Mouse (Mus musculus) left cerebral cortex, adult 2 months (tissue): ENCODE data around the gene Trmt10b. TPM values are rescaled to one million over a fixed set of nuclear protein-coding genes. Genes with fewer than 3 reads are reported as not detected.

Source experiments
- DNase-seq, 2 experiments: peaks; one replicate each; pipeline ENCODE4 v3.0.0; 2021 to 2022; ENCODE audit warnings: low spot score in 2 of 2, mixed read lengths in 1 of 2; ENCODE audit errors: extremely low spot score in 1 of 2
- H3K27ac ChIP-seq: fragments of 200-600 bp; 2 replicates; pipeline ENCODE4 v1.8.1; 2022
- H3K4me3 ChIP-seq: fragments of 200-600 bp; 2 replicates; pipeline ENCODE4 v1.8.1; 2022
- CTCF ChIP-seq: fragments of 200-600 bp; IDR thresholded peaks from 2 replicates; pipeline ENCODE4 v1.8.1; 2022; ENCODE audit warnings: antibody characterized with exemption, mild to moderate bottlenecking, moderate library complexity
- intact Hi-C: fragments of 180-260 bp; cut with DNase I; formaldehyde crosslinking; loops from one replicate; pipeline ENCODE4 v1.15.1; 2025
- total RNA-seq, 2 experiments: library from RNA; stranded (reverse); gene quantifications; 2 replicates each; pipeline ENCODE4 v1.2.3; 2021

Trmt10b gene
- total RNA-seq, 2 experiments from 2014 or later = 15.2 to 15.4 TPM

- intact Hi-C loops = loop anchor here (1.0 to 5.0 kb wide), 3 partner anchors 22 to 325 kb away; partner anchors contain the start of genes Polr1e and Slc25a51
- TF ChIP-seq CTCF = no peak
- H3K27ac ChIP-seq = peak within 1 kb of the TSS; percentile 91
- peak within 1 kb of the TSS; percentile 91 for H3K4me3 ChIP-seq
- DNase-seq = peak; percentile 52 to 58
These were observed 45.6 kb downstream of the Trmt10b start, which contains the start of gene Exosc3 for GRCm38 (mm10) chr4:45342286-45343155. Gene Exosc3, minus strand, starts transcription at chr4:45342732.

- no peak for DNase-seq
- intact Hi-C loops = no loop called here
- no peak overlapping the region for H3K4me3 ChIP-seq
- no peak overlapping the region for H3K27ac ChIP-seq
- TF ChIP-seq CTCF = no peak
These were observed 59.7 kb downstream of the Trmt10b start for GRCm38 (mm10) chr4:45356653-45357052.

Other genes with a start within 250 kb of the Trmt10b start
- gene Fbxo10, start 212.5 kb upstream of the Trmt10b start, total RNA-seq = 10 to 100 TPM; 33.1 to 34.8 TPM
- 10 to 100 TPM; 64.9 to 72.4 TPM for gene Tomm5, start 189.0 kb upstream of the Trmt10b start, total RNA-seq
- 10 to 100 TPM; 12.9 to 13.0 TPM for gene Frmpd1, start 112.3 kb upstream of the Trmt10b start, total RNA-seq
- 10 to 100 TPM; 19.8 to 21.2 TPM for gene Dcaf10, start 45.0 kb downstream of the Trmt10b start, total RNA-seq
- 10 to 100 TPM; 14.8 to 14.9 TPM for gene Exosc3, start 45.6 kb downstream of the Trmt10b start, total RNA-seq
- 100 to 1,000 TPM; 115 to 122 TPM for gene Slc25a51, start 111.6 kb downstream of the Trmt10b start, total RNA-seq
- 10 to 100 TPM; 11.0 to 11.6 TPM for gene Shb, start 235.3 kb downstream of the Trmt10b start, total RNA-seq